Mouse (Mus musculus) ovary, adult 18-20 months (tissue): ENCODE data around the gene Mdc1.
A peak's percentile ranks its signal among the peaks of the same experiment; 100 is the strongest.

Source experiments
- DNase-seq: peaks from one replicate; pipeline ENCODE4 v3.0.0; 2022; ENCODE audit warnings: low spot score, mixed read lengths

Gene Mdc1

DNA sequence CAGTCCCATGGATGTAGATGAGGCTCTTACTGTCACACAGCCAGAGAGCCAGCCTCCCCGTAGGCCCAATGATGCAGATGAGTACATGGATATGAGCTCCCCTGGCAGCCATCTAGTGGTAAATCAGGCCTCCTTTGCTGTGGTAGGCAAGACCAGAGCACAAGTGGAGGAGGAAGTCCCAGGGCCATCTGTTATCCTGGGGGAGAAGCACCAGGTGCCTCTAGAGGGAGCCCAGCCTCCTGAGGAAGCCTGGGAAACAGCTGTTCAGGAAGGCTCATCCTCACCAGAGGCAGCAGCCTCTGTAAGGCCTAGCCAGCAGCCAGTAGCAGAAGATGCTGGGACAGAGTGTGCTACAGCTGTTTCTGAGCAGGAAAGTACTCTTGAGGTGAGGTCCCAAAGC, 6.8 kb downstream of the Mdc1 start:
- no peak for DNase-seq

GRCm38 (mm10) chr17:35850974-35851373, 9.7 kb downstream of the Mdc1 start:
- DNase-seq, result no peak

DNA sequence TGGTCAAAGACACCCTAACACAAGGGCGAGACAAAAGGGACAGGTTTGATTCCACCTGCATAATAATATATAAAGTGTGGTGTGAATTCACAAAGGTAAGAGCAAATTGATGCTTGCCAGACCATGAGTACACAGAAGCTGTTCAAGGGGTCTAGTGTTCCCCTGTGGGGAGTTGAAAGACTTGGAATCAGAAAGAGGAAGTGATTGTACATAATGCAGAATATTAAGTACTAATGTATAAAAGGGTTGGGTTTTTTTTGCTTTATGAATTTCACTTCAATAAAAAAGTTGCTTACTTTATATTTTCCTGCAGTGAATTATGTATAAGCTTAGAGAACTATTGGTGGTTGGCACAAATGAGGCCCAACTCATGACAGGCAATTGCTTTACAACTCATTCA, 18.1 kb downstream of the Mdc1 start:
- DNase-seq, result no peak

GRCm38 (mm10) chr17:35859835-35860234, 18.5 kb downstream of the Mdc1 start:
- no peak for DNase-seq

- no peak for DNase-seq
Measured at GRCm38 (mm10) chr17:35860831-35861197, 19.5 kb downstream of the Mdc1 start.

GRCm38 (mm10) chr17:35861198-35861857, 20.0 kb downstream of the Mdc1 start, which contains the start of gene Nrm:
Gene Nrm, plus strand, starts transcription at chr17:35861318.
- peak; percentile 79 for DNase-seq

GRCm38 (mm10) chr17:35864832-35865353, 23.6 kb downstream of the Mdc1 start:
- DNase-seq, result no peak

- peak; percentile 67 for DNase-seq
Measured at GRCm38 (mm10) chr17:35865481-35866280, 24.4 kb downstream of the Mdc1 start, which contains the start of gene Ppp1r18. Gene Ppp1r18, plus strand, starts transcription at chr17:35865593.

GRCm38 (mm10) chr17:35866281-35866831, 25.0 kb downstream of the Mdc1 start:
- peak; percentile 57 for DNase-seq

GRCm38 (mm10) chr17:35866911-35867890, 25.9 kb downstream of the Mdc1 start:
- DNase-seq, result no peak

DNA sequence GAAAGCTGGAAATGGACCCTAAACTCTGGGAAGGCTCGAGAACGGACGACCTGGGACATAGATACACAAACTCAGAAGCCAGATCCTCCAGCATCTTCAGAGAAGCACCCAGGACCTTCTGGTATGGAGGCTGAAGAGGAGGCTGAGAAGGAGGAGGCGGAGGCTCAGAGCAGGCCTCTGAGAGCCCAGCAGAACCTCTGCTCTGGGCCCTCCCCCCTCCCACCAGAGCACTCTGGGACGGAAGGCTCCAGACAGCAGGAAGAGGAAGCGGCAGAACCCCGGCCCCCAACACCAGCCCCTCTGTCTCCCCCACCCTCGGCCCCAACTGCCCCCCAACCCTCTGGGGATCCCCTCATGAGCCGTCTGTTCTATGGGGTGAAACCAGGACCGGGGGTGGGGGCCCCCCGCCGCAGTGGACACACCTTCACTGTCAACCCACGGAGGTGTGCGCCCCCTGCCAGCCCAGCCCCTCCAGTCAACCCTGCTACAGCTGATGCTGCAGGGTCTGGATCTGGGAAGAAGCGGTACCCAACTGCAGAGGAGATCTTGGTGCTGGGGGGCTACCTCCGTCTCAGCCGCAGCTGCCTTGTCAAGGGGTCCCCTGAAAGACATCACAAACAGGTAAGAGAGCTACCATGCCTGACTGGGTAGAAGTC, 27.0 kb downstream of the Mdc1 start:
- no peak for DNase-seq

DNA sequence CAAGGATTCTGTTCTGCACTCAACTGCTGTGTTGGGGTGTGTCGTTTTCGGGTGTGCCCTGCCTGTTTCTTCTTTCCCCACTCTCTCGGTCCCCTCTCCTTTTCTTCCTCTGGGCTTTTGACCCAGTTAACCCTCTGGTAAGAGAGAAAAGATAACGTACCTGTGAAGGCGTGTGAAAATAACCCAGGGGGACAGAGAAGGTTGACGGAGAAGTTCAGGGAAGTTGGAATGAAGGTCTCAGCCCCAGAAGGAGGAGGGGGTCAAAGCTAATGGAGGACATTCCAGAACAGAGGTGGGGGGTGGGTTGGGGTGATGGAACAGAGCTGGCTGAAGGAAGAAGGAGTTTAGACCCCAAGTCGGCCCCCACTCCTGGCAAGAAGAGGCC, 27.6 kb downstream of the Mdc1 start:
- no peak for DNase-seq

- no peak for DNase-seq
Measured at GRCm38 (mm10) chr17:35869346-35870067, 28.2 kb downstream of the Mdc1 start.

DNA sequence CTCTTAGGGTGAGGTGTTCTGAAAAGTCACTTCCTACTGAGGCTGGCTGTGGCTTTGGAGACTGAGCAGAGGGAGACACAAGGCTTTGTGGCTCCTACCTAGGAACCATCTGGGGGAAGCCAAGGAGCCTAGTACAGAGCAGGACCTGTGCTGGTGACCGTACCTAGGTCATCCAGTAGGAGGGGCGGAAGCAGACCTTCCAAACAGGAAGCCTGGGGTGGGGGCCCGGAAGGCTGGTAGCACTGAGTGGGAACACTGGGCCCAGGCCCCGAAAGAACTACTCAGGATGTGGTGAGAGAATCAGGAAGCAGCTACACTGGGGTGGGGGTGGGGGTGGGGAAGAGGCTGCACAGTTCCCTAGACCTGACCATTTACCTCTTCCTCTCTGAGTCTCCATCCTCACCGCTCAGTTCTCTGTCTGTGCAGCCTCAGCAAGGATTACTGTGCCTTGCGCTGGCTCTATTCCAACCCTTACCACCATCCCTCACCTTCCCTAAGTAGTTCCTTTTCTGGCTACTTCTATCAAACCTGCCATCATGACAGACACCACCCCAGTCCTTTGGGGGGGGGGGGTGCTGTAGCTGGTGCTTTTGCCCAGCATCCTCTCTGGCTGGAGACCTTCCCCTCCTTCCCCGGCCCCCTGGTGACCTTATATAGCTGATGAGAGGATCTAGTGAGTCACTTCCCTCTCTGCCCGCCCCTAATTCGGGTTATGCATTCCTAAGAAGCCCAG, 29.0 kb downstream of the Mdc1 start:
- DNase-seq, result no peak

GRCm38 (mm10) chr17:35870884-35871696, 29.8 kb downstream of the Mdc1 start:
- DNase-seq, result no peak

GRCm38 (mm10) chr17:35873774-35874519, 32.6 kb downstream of the Mdc1 start:
- peak; percentile 70 for DNase-seq

- DNase-seq, result no peak
Measured at GRCm38 (mm10) chr17:35874721-35875120, 33.4 kb downstream of the Mdc1 start.
